ENCODE assay signal across 10 mouse cellular contexts in genomic region chr6:83435174-83435573, GRCm38 (mm10). TPM values are rescaled to one million over a fixed set of nuclear protein-coding genes. Genes with fewer than 3 reads are reported as not detected.
DNase-seq lines count a peak whose midpoint lies in the region; ATAC-seq and TF ChIP-seq lines count a peak whose summit lies in the region.
"Had no signal": no experiment of that assay in that cellular context is flagged by ENCODE, and none has a peak within 500 bp of the region (broad histone marks: within the 10 kb centered on the region; RNA-seq: fewer than 3 reads in every experiment).

No protein-coding gene starts in this region.

- H3K27me3 ChIP-seq in lung, postnatal 0 days (replicated peaks; ENCODE audit: insufficient read depth, low read length): no peaks in the 10 kb centered on the region
- H3K27me3 ChIP-seq in forebrain, embryonic 15.5 days: no peaks in the 10 kb centered on the region
- H3K27me3 ChIP-seq: liver, embryonic 12.5 days had no signal

- DNase-seq in lung, postnatal 36 days: peak; percentile 65
- no peak for DNase-seq in lung, postnatal 0 days (ENCODE audit: low spot score)
- peak; percentile 88 to 90 for DNase-seq in adrenal gland, postnatal 36 days
- DNase-seq in retina, embryonic 14.5 days (ENCODE audit: low spot score): peak; percentile 79
- DNase-seq in layer of hippocampus, postnatal 36 days: no peak
- DNase-seq in frontal cortex, postnatal 14 days (ENCODE audit: low spot score in 2 of 2): no peak
- DNase-seq: kidney, adult 2 months had no signal

- WGBS in lung, postnatal 0 days: 53% methylated on average over 5 of the region's 5 CpGs
- WGBS in forebrain, embryonic 15.5 days: 11% methylated on average over 5 of the region's 5 CpGs

- no peak overlapping the region for H3K4me3 ChIP-seq in lung, postnatal 0 days (ENCODE audit: low read depth, low read length)
- H3K4me3 ChIP-seq in forebrain, embryonic 15.5 days: no peak overlapping the region
- H3K4me3 ChIP-seq: liver, embryonic 12.5 days had no signal

- no peak for TF ChIP-seq EP300 in lung, postnatal 0 days (IDR thresholded peaks at IDR 0.05)

- peaks cover 17% of the 10 kb centered on the region for H3K4me1 ChIP-seq in lung, postnatal 0 days (ENCODE audit: insufficient read depth, low read depth, low read length)
- peaks cover 86% of the 10 kb centered on the region for H3K4me1 ChIP-seq in forebrain, embryonic 15.5 days

- no peak for TF ChIP-seq CTCF in lung, postnatal 0 days (IDR thresholded peaks at IDR 0.05)

- no peaks in the 10 kb centered on the region for H3K9me3 ChIP-seq in lung, postnatal 0 days (ENCODE audit: low read length)
- H3K9me3 ChIP-seq in forebrain, embryonic 15.5 days: no peaks in the 10 kb centered on the region
- H3K9me3 ChIP-seq: liver, embryonic 12.5 days had no signal

- no peaks in the 10 kb centered on the region for H3K36me3 ChIP-seq in lung, postnatal 0 days (ENCODE audit: insufficient read depth, low read length)
- H3K36me3 ChIP-seq in forebrain, embryonic 15.5 days: peaks cover 5% of the 10 kb centered on the region; the same call in 1 of the 2 replicates

- ATAC-seq in lung, postnatal 0 days: no peak
- no peak for ATAC-seq in forebrain, embryonic 15.5 days (replicated peaks)
- no peak for ATAC-seq in frontal cortex, adult (ENCODE audit: low TSS enrichment)
- ATAC-seq: liver, embryonic 12.5 days had no signal

- no peak overlapping the region for H3K9ac ChIP-seq in lung, postnatal 0 days (replicated peaks; ENCODE audit: low read depth)
- H3K9ac ChIP-seq in forebrain, embryonic 15.5 days (replicated peaks): no peak overlapping the region
- H3K9ac ChIP-seq: liver, embryonic 12.5 days had no signal

- H3K27ac ChIP-seq in lung, postnatal 0 days (ENCODE audit: low read length): no peak overlapping the region
- H3K27ac ChIP-seq in forebrain, embryonic 15.5 days (replicated peaks): 0 out of 2 replicates have a peak overlapping the region, but pooled peaks have one; percentile 1
- H3K27ac ChIP-seq: liver, embryonic 12.5 days had no signal

- no peak overlapping the region for H3K4me2 ChIP-seq in lung, postnatal 0 days (replicated peaks; ENCODE audit: low read depth, low read length)
- no peak overlapping the region for H3K4me2 ChIP-seq in forebrain, embryonic 15.5 days (replicated peaks)
- H3K4me2 ChIP-seq: liver, embryonic 12.5 days had no signal

RNA-seq across cellular contexts. Expression of gene Tet3, which starts 23.7 kb away (rescaled TPM):
- polyA plus RNA-seq in lung, postnatal 0 days (2015; fragmentation: Nextera tagmentation; extraction: Ambion mirVana): 30.0 and 30.5 TPM in 2 replicates
- total RNA-seq in adrenal gland, postnatal 36 days (2021): 10 to 100 TPM; 25.2 to 38.5 TPM
- 71.3 and 73.7 TPM in 2 replicates for polyA plus RNA-seq in forebrain, embryonic 15.5 days (2015; fragmentation: Nextera tagmentation; extraction: Ambion mirVana)
- total RNA-seq in layer of hippocampus, postnatal 36 days (2021): 10 to 100 TPM; 58.9 to 67.8 TPM

Comparison
In these comparisons a context has a peak if more than half of its experiments do, and no peak if none do; other contexts are left out.
1. DNase-seq: peak in lung, postnatal 36 days (single experiment), adrenal gland, postnatal 36 days (2 of 2) and retina, embryonic 14.5 days (single experiment); none in lung, postnatal 0 days (single experiment), layer of hippocampus, postnatal 36 days (0 of 2) and frontal cortex, postnatal 14 days (0 of 2).